Mouse (Mus musculus) embryonic fibroblast, embryonic 13.5 days (primary cell): ENCODE results near the gene Xrcc3.

ENCODE experiments used
- CTCF ChIP-seq: IDR thresholded peaks from 2 replicates; pipeline ENCODE4 v1.5.1; 2011; ENCODE audit warnings: mild to moderate bottlenecking, control low read depth, low read length, moderate library complexity, borderline replicate concordance; ENCODE audit not compliant: insufficient read depth
- POLR2A ChIP-seq: IDR thresholded peaks from 2 replicates; pipeline ENCODE4 v1.6.1; 2011; ENCODE audit warnings: low read depth, mild to moderate bottlenecking, control low read depth, low read length, moderate library complexity

DNA sequence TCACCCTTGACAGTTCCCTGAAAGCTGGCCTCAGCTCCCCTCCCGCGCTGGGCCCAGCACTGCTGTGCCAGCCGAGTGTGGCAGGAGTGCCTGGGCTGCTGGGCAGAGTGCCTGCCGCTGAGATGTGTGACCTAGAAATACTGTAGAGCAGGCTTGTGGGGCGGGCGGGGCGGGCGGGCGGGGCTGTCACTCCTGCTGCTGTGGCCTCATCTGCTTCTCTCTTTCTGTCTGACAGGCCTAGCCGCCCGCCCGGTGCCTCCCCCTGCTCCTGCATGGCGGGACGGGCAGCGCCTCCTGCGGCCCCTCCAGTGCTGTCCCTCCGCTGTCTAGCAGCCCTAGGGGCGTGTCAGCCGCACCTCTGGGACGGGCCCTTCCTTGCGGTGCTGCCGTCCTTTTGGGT, 19.6 kb downstream of the Xrcc3 start:
- TF ChIP-seq CTCF (no peak), POLR2A (no peak)
